Mouse (Mus musculus): ENCODE measurements around the gene Hao2. TPM values are rescaled to one million over a fixed set of nuclear protein-coding genes. Genes with fewer than 3 reads are reported as not detected.

The Hao2 gene
- 424 and 426 TPM in 2 replicates for polyA plus RNA-seq (2012; rRNA removed)

- H3K36me3 ChIP-seq (ENCODE audit: control insufficient read depth, insufficient read depth, low read length) = no peaks in the 10 kb centered on the region
- H3K27ac ChIP-seq (ENCODE audit: insufficient read depth, low read depth, low read length) = peak within 1 kb of the TSS; percentile 90
- no peak for TF ChIP-seq POLR2A (IDR thresholded peaks at IDR 0.05; ENCODE audit: low read depth, low read length)
- TF ChIP-seq CTCF (conservative IDR thresholded peaks at IDR 0.05; ENCODE audit: insufficient read depth, insufficient read length, low read depth, low read length) = no peak
- no peaks in the 10 kb centered on the region for H3K27me3 ChIP-seq (replicated peaks; ENCODE audit: control insufficient read depth, insufficient read depth, low read length)
- peaks cover 8% of the 10 kb centered on the region for H3K4me1 ChIP-seq (ENCODE audit: control insufficient read depth, insufficient read depth, low read length)
- peak within 1 kb of the TSS; percentile 37; the same call in 1 of the 2 replicates for H3K4me3 ChIP-seq (ENCODE audit: insufficient read depth, low read depth, low read length)
- DNase-seq = peak; percentile 62
- 26% methylated on average over 3 of the region's 3 CpGs for WGBS
These were observed at the start of gene Hao2 for GRCm38 (mm10) chr3:98893057-98893772. Gene Hao2 (minus strand): TSS chr3:98893239.

- no peak for DNase-seq
- H3K4me1 ChIP-seq (ENCODE audit: control insufficient read depth, insufficient read depth, low read length) = no peaks in the 10 kb centered on the region
- H3K27me3 ChIP-seq (replicated peaks; ENCODE audit: control insufficient read depth, insufficient read depth, low read length) = no peaks in the 10 kb centered on the region
- no peak overlapping the region for H3K4me3 ChIP-seq (ENCODE audit: insufficient read depth, low read depth, low read length)
- no peak for TF ChIP-seq POLR2A (IDR thresholded peaks at IDR 0.05; ENCODE audit: low read depth, low read length)
- no peak for TF ChIP-seq CTCF (conservative IDR thresholded peaks at IDR 0.05; ENCODE audit: insufficient read depth, insufficient read length, low read depth, low read length)
- no peak overlapping the region for H3K27ac ChIP-seq (ENCODE audit: insufficient read depth, low read depth, low read length)
- 21% methylated on average over 10 of the region's 10 CpGs for WGBS
- H3K36me3 ChIP-seq (ENCODE audit: control insufficient read depth, insufficient read depth, low read length) = no peaks in the 10 kb centered on the region
These were observed 48.6 kb upstream of the Hao2 start for GRCm38 (mm10) chr3:98941601-98942000.

GRCm38 (mm10) chr3:98941066-98941551, 48.1 kb upstream of the Hao2 start:
- H3K27ac ChIP-seq (ENCODE audit: insufficient read depth, low read depth, low read length) = no peak overlapping the region
- DNase-seq = no peak
- 6% methylated on average over 24 of the region's 24 CpGs for WGBS
- H3K4me1 ChIP-seq (ENCODE audit: control insufficient read depth, insufficient read depth, low read length) = peaks cover 3% of the 10 kb centered on the region; the same call in 1 of the 2 replicates
- no peak for TF ChIP-seq CTCF (conservative IDR thresholded peaks at IDR 0.05; ENCODE audit: insufficient read depth, insufficient read length, low read depth, low read length)
- no peak for TF ChIP-seq POLR2A (IDR thresholded peaks at IDR 0.05; ENCODE audit: low read depth, low read length)
- no peak overlapping the region for H3K4me3 ChIP-seq (ENCODE audit: insufficient read depth, low read depth, low read length)
- no peaks in the 10 kb centered on the region for H3K27me3 ChIP-seq (replicated peaks; ENCODE audit: control insufficient read depth, insufficient read depth, low read length)
- no peaks in the 10 kb centered on the region for H3K36me3 ChIP-seq (ENCODE audit: control insufficient read depth, insufficient read depth, low read length)

- Histone ChIP-seq H3K36me3 (ENCODE audit: control insufficient read depth, insufficient read depth, low read length) (no peaks in the 10 kb centered on the region), H3K27me3 (replicated peaks; ENCODE audit: control insufficient read depth, insufficient read depth, low read length) (no peaks in the 10 kb centered on the region), H3K4me1 (ENCODE audit: control insufficient read depth, insufficient read depth, low read length) (peaks cover 12% of the 10 kb centered on the region), H3K27ac (ENCODE audit: insufficient read depth, low read depth, low read length) (no peak overlapping the region), H3K4me3 (ENCODE audit: insufficient read depth, low read depth, low read length) (no peak overlapping the region)
- WGBS = 72% methylated on average over 4 of the region's 4 CpGs
- TF ChIP-seq CTCF (conservative IDR thresholded peaks at IDR 0.05; ENCODE audit: insufficient read depth, insufficient read length, low read depth, low read length) (no peak), POLR2A (IDR thresholded peaks at IDR 0.05; ENCODE audit: low read depth, low read length) (no peak)
- DNase-seq = no peak
These were observed 47.2 kb upstream of the Hao2 start for GRCm38 (mm10) chr3:98940225-98940624.

GRCm38 (mm10) chr3:98936446-98936845, 43.4 kb upstream of the Hao2 start:
- H3K27ac ChIP-seq (ENCODE audit: insufficient read depth, low read depth, low read length) = peak overlapping the region; percentile 72; the same call in 1 of the 2 replicates
- H3K4me1 ChIP-seq (ENCODE audit: control insufficient read depth, insufficient read depth, low read length) = peaks cover 32% of the 10 kb centered on the region
- WGBS = 33% methylated on average over 3 of the region's 3 CpGs
- no peaks in the 10 kb centered on the region for H3K36me3 ChIP-seq (ENCODE audit: control insufficient read depth, insufficient read depth, low read length)
- H3K27me3 ChIP-seq (replicated peaks; ENCODE audit: control insufficient read depth, insufficient read depth, low read length) = no peaks in the 10 kb centered on the region
- TF ChIP-seq POLR2A (IDR thresholded peaks at IDR 0.05; ENCODE audit: low read depth, low read length) (no peak), CTCF (conservative IDR thresholded peaks at IDR 0.05; ENCODE audit: insufficient read depth, insufficient read length, low read depth, low read length) (no peak)
- no peak overlapping the region for H3K4me3 ChIP-seq (ENCODE audit: insufficient read depth, low read depth, low read length)
- DNase-seq = peak; percentile 81

GRCm38 (mm10) chr3:98934601-98935000, 41.6 kb upstream of the Hao2 start:
- 52% methylated on average over 7 of the region's 7 CpGs for whole genome bisulfite sequencing
- Histone ChIP-seq H3K36me3 (ENCODE audit: control insufficient read depth, insufficient read depth, low read length) (no peaks in the 10 kb centered on the region), H3K4me3 (ENCODE audit: insufficient read depth, low read depth, low read length) (no peak overlapping the region), H3K4me1 (ENCODE audit: control insufficient read depth, insufficient read depth, low read length) (peaks cover 32% of the 10 kb centered on the region), H3K27me3 (replicated peaks; ENCODE audit: control insufficient read depth, insufficient read depth, low read length) (no peaks in the 10 kb centered on the region), H3K27ac (ENCODE audit: insufficient read depth, low read depth, low read length) (no peak overlapping the region)
- DNase-seq = no peak
- TF ChIP-seq POLR2A (IDR thresholded peaks at IDR 0.05; ENCODE audit: low read depth, low read length) (no peak), CTCF (conservative IDR thresholded peaks at IDR 0.05; ENCODE audit: insufficient read depth, insufficient read length, low read depth, low read length) (no peak)

- no peaks in the 10 kb centered on the region for H3K27me3 ChIP-seq (replicated peaks; ENCODE audit: control insufficient read depth, insufficient read depth, low read length)
- H3K27ac ChIP-seq (ENCODE audit: insufficient read depth, low read depth, low read length) = peak overlapping the region; percentile 89; the same call in 1 of the 2 replicates
- DNase-seq = peak; percentile 88
- WGBS = 50% methylated on average over 1 of the region's 1 CpGs
- TF ChIP-seq CTCF (conservative IDR thresholded peaks at IDR 0.05; ENCODE audit: insufficient read depth, insufficient read length, low read depth, low read length) (no peak), POLR2A (IDR thresholded peaks at IDR 0.05; ENCODE audit: low read depth, low read length) (no peak)
- H3K4me3 ChIP-seq (ENCODE audit: insufficient read depth, low read depth, low read length) = no peak overlapping the region
- peaks cover 32% of the 10 kb centered on the region for H3K4me1 ChIP-seq (ENCODE audit: control insufficient read depth, insufficient read depth, low read length)
- no peaks in the 10 kb centered on the region for H3K36me3 ChIP-seq (ENCODE audit: control insufficient read depth, insufficient read depth, low read length)
These were observed 41.0 kb upstream of the Hao2 start for GRCm38 (mm10) chr3:98934041-98934440.
